ENCODE assay signal across 12 mouse cellular contexts in genomic region chr3:109299303-109300074, GRCm38 (mm10). TPM values are rescaled to one million over a fixed set of nuclear protein-coding genes. Genes with fewer than 3 reads are reported as not detected.
DNase-seq lines count a peak whose midpoint lies in the region; ATAC-seq and TF ChIP-seq lines count a peak whose summit lies in the region.
"Had no signal": no experiment of that assay in that cellular context is flagged by ENCODE, and none has a peak within 500 bp of the region (broad histone marks: within the 10 kb centered on the region; RNA-seq: fewer than 3 reads in every experiment).

No protein-coding gene starts in this region.

- H3K27me3 ChIP-seq in heart, embryonic 13.5 days (replicated peaks) = no peaks in the 10 kb centered on the region
- H3K27me3 ChIP-seq in neural tube, embryonic 11.5 days (ENCODE audit: control insufficient read depth, insufficient read depth, low read length) = no peaks in the 10 kb centered on the region
- no peaks in the 10 kb centered on the region for H3K27me3 ChIP-seq in hindbrain, embryonic 13.5 days
- no peaks in the 10 kb centered on the region for H3K27me3 ChIP-seq in midbrain, postnatal 0 days (ENCODE audit: insufficient read depth, low read length)
- H3K27me3 ChIP-seq: midbrain, embryonic 12.5 days had no signal

- no peak for TF ChIP-seq CTCF in midbrain, postnatal 0 days (IDR thresholded peaks at IDR 0.05)

- peaks cover 16% of the 10 kb centered on the region for H3K4me1 ChIP-seq in heart, embryonic 13.5 days
- no peaks in the 10 kb centered on the region for H3K4me1 ChIP-seq in neural tube, embryonic 11.5 days (ENCODE audit: control insufficient read depth, insufficient read depth, low read length)
- H3K4me1 ChIP-seq in hindbrain, embryonic 13.5 days (replicated peaks) = peaks cover 8% of the 10 kb centered on the region
- no peaks in the 10 kb centered on the region for H3K4me1 ChIP-seq in midbrain, postnatal 0 days (ENCODE audit: insufficient read depth, low read length)
- H3K4me1 ChIP-seq: midbrain, embryonic 12.5 days had no signal

- 61% methylated on average over 4 of the region's 4 CpGs for WGBS in heart, embryonic 13.5 days
- WGBS in neural tube, embryonic 11.5 days = 61% methylated on average over 4 of the region's 4 CpGs
- 63% methylated on average over 4 of the region's 4 CpGs for WGBS in hindbrain, embryonic 13.5 days
- WGBS in midbrain, postnatal 0 days = 60% methylated on average over 4 of the region's 4 CpGs

- intact Hi-C loops in heart, postnatal 25 days (cut with DNase I) = no loop called here

- no peaks in the 10 kb centered on the region for H3K9me3 ChIP-seq in heart, embryonic 13.5 days
- H3K9me3 ChIP-seq in neural tube, embryonic 11.5 days (ENCODE audit: control insufficient read depth, low read length) = no peaks in the 10 kb centered on the region
- H3K9me3 ChIP-seq in hindbrain, embryonic 13.5 days = no peaks in the 10 kb centered on the region
- H3K9me3 ChIP-seq in midbrain, postnatal 0 days (ENCODE audit: low read length) = no peaks in the 10 kb centered on the region
- H3K9me3 ChIP-seq: midbrain, embryonic 12.5 days had no signal

- H3K4me3 ChIP-seq in heart, embryonic 13.5 days = no peak overlapping the region
- H3K4me3 ChIP-seq in neural tube, embryonic 11.5 days (ENCODE audit: low read depth, low read length) = no peak overlapping the region
- H3K4me3 ChIP-seq in hindbrain, embryonic 13.5 days = no peak overlapping the region
- H3K4me3 ChIP-seq in midbrain, postnatal 0 days (ENCODE audit: low read depth, low read length) = no peak overlapping the region
- H3K4me3 ChIP-seq: midbrain, embryonic 12.5 days had no signal

- no peak overlapping the region for H3K9ac ChIP-seq in heart, embryonic 13.5 days
- no peak overlapping the region for H3K9ac ChIP-seq in neural tube, embryonic 11.5 days (ENCODE audit: low read length)
- H3K9ac ChIP-seq in hindbrain, embryonic 13.5 days = no peak overlapping the region
- H3K9ac ChIP-seq in midbrain, postnatal 0 days (replicated peaks; ENCODE audit: low read length, poor library complexity, severe bottlenecking) = no peak overlapping the region
- H3K9ac ChIP-seq: midbrain, embryonic 12.5 days had no signal

- no peak for DNase-seq in heart, postnatal 25 days (ENCODE audit: low spot score)
- peak; percentile 14 for DNase-seq in neural tube, embryonic 11.5 days (ENCODE audit: low spot score)
- no peak for DNase-seq in neural tube, embryonic 10.5 days (ENCODE audit: extremely low spot score, low spot score)
- DNase-seq in midbrain, postnatal 0 days (ENCODE audit: low spot score) = peak; percentile 42
- DNase-seq in retina, postnatal 1 day = no peak
- DNase-seq in spleen, postnatal 10 days (ENCODE audit: low spot score in 2 of 2) = no peak
- DNase-seq: adrenal gland, adult 8-10 months; heart, adult 18-20 months; lung, adult 2 months had no signal

- no peaks in the 10 kb centered on the region for H3K36me3 ChIP-seq in heart, embryonic 13.5 days
- no peaks in the 10 kb centered on the region for H3K36me3 ChIP-seq in neural tube, embryonic 11.5 days (ENCODE audit: control insufficient read depth, insufficient read depth, low read length)
- no peaks in the 10 kb centered on the region for H3K36me3 ChIP-seq in hindbrain, embryonic 13.5 days
- H3K36me3 ChIP-seq in midbrain, postnatal 0 days (ENCODE audit: insufficient read depth, low read length) = no peaks in the 10 kb centered on the region
- H3K36me3 ChIP-seq: midbrain, embryonic 12.5 days had no signal

- H3K4me2 ChIP-seq in heart, embryonic 13.5 days = no peak overlapping the region
- no peak overlapping the region for H3K4me2 ChIP-seq in neural tube, embryonic 11.5 days (ENCODE audit: low read depth)
- no peak overlapping the region for H3K4me2 ChIP-seq in hindbrain, embryonic 13.5 days
- H3K4me2 ChIP-seq in midbrain, postnatal 0 days (ENCODE audit: low read depth, low read length, poor library complexity, severe bottlenecking) = no peak overlapping the region
- H3K4me2 ChIP-seq: midbrain, embryonic 12.5 days had no signal

- H3K27ac ChIP-seq in heart, embryonic 13.5 days (replicated peaks) = peak overlapping the region; percentile 34
- H3K27ac ChIP-seq in neural tube, embryonic 11.5 days (ENCODE audit: low read depth, low read length) = no peak overlapping the region
- H3K27ac ChIP-seq in hindbrain, embryonic 13.5 days = no peak overlapping the region
- no peak overlapping the region for H3K27ac ChIP-seq in midbrain, postnatal 0 days (ENCODE audit: low read depth, low read length)
- H3K27ac ChIP-seq: midbrain, embryonic 12.5 days had no signal

- peak; percentile 25; the same call in 1 of the 2 replicates for ATAC-seq in heart, embryonic 13.5 days (ENCODE audit: extremely low read depth, insufficient number of reproducible peaks, low FRiP score, low TSS enrichment)
- ATAC-seq in neural tube, embryonic 11.5 days (ENCODE audit: insufficient read depth, low FRiP score, low TSS enrichment) = 0 out of 2 replicates have a peak, but pooled peaks have one; percentile 31
- ATAC-seq in hindbrain, embryonic 13.5 days (ENCODE audit: low FRiP score) = peak; percentile 43; the same call in 1 of the 2 replicates
- no peak; the same call in 1 of the 2 replicates for ATAC-seq in midbrain, postnatal 0 days (ENCODE audit: low FRiP score)

RNA-seq across cellular contexts. Expression of gene Vav3, which starts 41.0 kb away (rescaled TPM):
- 7.4 and 7.5 TPM in 2 replicates for polyA plus RNA-seq in heart, embryonic 13.5 days (2015; fragmentation: Nextera tagmentation; extraction: Ambion mirVana)
- 1 to 10 TPM; 6.2 to 6.3 TPM for total RNA-seq in heart, postnatal 25 days (2021)
- polyA plus RNA-seq in neural tube, embryonic 11.5 days (2014; fragmentation: Nextera tagmentation; extraction: Ambion mirVana) = 17.4 and 19.9 TPM in 2 replicates
- polyA plus RNA-seq in hindbrain, embryonic 13.5 days (2015; fragmentation: Nextera tagmentation; extraction: Ambion mirVana) = 23.2 and 24.8 TPM in 2 replicates
- total RNA-seq in midbrain, postnatal 0 days (2014; rRNA removed) = 9.2 and 13.6 TPM in 2 replicates
- polyA plus RNA-seq in midbrain, postnatal 0 days (2015; fragmentation: Nextera tagmentation; extraction: Ambion mirVana) = 8.3 and 11.6 TPM in 2 replicates

Comparison
In these comparisons a context has a peak if more than half of its experiments do, and no peak if none do; other contexts are left out.
1. DNase-seq: peak in neural tube, embryonic 11.5 days (single experiment) and midbrain, postnatal 0 days (single experiment); none in heart, postnatal 25 days (single experiment), neural tube, embryonic 10.5 days (single experiment), retina, postnatal 1 day (single experiment) and spleen, postnatal 10 days (0 of 2).